Mouse (Mus musculus): ENCODE measurements around the gene Tulp2.

- no peak for TF ChIP-seq POLR2A (IDR thresholded peaks at IDR 0.05; ENCODE audit: low read depth, low read length)
- TF ChIP-seq CTCF (IDR thresholded peaks at IDR 0.05; ENCODE audit: extremely low read depth, insufficient read depth, insufficient read length, insufficient replicate concordance) = no peak
These were observed 31.7 kb upstream of the Tulp2 start for GRCm38 (mm10) chr7:45449974-45450373.
